ENCODE assay signal across 9 mouse cellular contexts in genomic region chr17:78521361-78522153, GRCm38 (mm10). TPM values are rescaled to one million over a fixed set of nuclear protein-coding genes. Genes with fewer than 3 reads are reported as not detected.
DNase-seq lines count a peak whose midpoint lies in the region; ATAC-seq and TF ChIP-seq lines count a peak whose summit lies in the region.
"Had no signal": no experiment of that assay in that cellular context is flagged by ENCODE, and none has a peak within 500 bp of the region (broad histone marks: within the 10 kb centered on the region; RNA-seq: fewer than 3 reads in every experiment).

No protein-coding gene starts in this region.

- peak; percentile 65 for ATAC-seq in embryonic facial prominence, embryonic 13.5 days (ENCODE audit: insufficient number of reproducible peaks, insufficient read depth, low FRiP score, low TSS enrichment, low read depth)
- ATAC-seq in heart, embryonic 14.5 days (ENCODE audit: insufficient number of reproducible peaks, insufficient read depth, low FRiP score, low read depth) = peak; percentile 37; the same call in 1 of the 2 replicates
- ATAC-seq in midbrain, embryonic 11.5 days (ENCODE audit: low FRiP score) = peak; percentile 90

- no peaks in the 10 kb centered on the region for H3K36me3 ChIP-seq in embryonic facial prominence, embryonic 13.5 days
- no peaks in the 10 kb centered on the region for H3K36me3 ChIP-seq in heart, embryonic 14.5 days (ENCODE audit: control insufficient read depth, insufficient read depth, low read length)
- H3K36me3 ChIP-seq in midbrain, embryonic 11.5 days (ENCODE audit: control insufficient read depth, insufficient read depth, low read length) = no peaks in the 10 kb centered on the region

- peak overlapping the region; percentile 76 for H3K27ac ChIP-seq in embryonic facial prominence, embryonic 13.5 days
- H3K27ac ChIP-seq in heart, embryonic 14.5 days (replicated peaks in 1 of 2; ENCODE audit: control insufficient read depth in 1 of 2, insufficient read depth in 1 of 2, low read depth in 2 of 2, low read length in 2 of 2) = no peak overlapping the region
- peak overlapping the region; percentile 68 for H3K27ac ChIP-seq in midbrain, embryonic 11.5 days (ENCODE audit: low read depth, low read length)
- no peak overlapping the region for H3K27ac ChIP-seq in left cerebral cortex, adult 2 months

- no peak for TF ChIP-seq POLR2A in brain, embryonic 14.5 days (IDR thresholded peaks at IDR 0.05; ENCODE audit: borderline replicate concordance, extremely low read depth, insufficient read depth, insufficient read length, poor library complexity, severe bottlenecking)

- DNase-seq in brain, embryonic 14.5 days (ENCODE audit: low read depth) = peak; percentile 73
- peak; percentile 93 for DNase-seq in midbrain, embryonic 11.5 days (ENCODE audit: low spot score, missing footprints)
- no peak for DNase-seq in right cerebral cortex, postnatal 14 days
- no peak for DNase-seq in left cerebral cortex, adult 2 months (ENCODE audit: extremely low spot score in 1 of 2, low spot score in 2 of 2)
- no peak for DNase-seq in frontal cortex, postnatal 25 days (ENCODE audit: low spot score in 2 of 2)
- DNase-seq in ovary, postnatal 36 days (ENCODE audit: low spot score) = no peak
- DNase-seq: cerebellum, adult 9-11 months had no signal

- no peaks in the 10 kb centered on the region for H3K9me3 ChIP-seq in embryonic facial prominence, embryonic 13.5 days
- H3K9me3 ChIP-seq in heart, embryonic 14.5 days (ENCODE audit: control insufficient read depth, low read length) = no peaks in the 10 kb centered on the region
- no peaks in the 10 kb centered on the region for H3K9me3 ChIP-seq in midbrain, embryonic 11.5 days (ENCODE audit: control insufficient read depth, low read length)

- H3K27me3 ChIP-seq in embryonic facial prominence, embryonic 13.5 days = no peaks in the 10 kb centered on the region
- H3K27me3 ChIP-seq in heart, embryonic 14.5 days (ENCODE audit: control insufficient read depth, insufficient read depth, low read length) = no peaks in the 10 kb centered on the region
- no peaks in the 10 kb centered on the region for H3K27me3 ChIP-seq in midbrain, embryonic 11.5 days (ENCODE audit: control insufficient read depth, insufficient read depth, low read length)

- no peak overlapping the region for H3K4me3 ChIP-seq in embryonic facial prominence, embryonic 13.5 days
- no peak overlapping the region for H3K4me3 ChIP-seq in heart, embryonic 14.5 days (ENCODE audit: control insufficient read depth in 1 of 2, insufficient read depth in 1 of 2, low read depth in 1 of 2, low read length in 2 of 2)
- H3K4me3 ChIP-seq in midbrain, embryonic 11.5 days (ENCODE audit: low read depth, low read length) = no peak overlapping the region
- H3K4me3 ChIP-seq in left cerebral cortex, adult 2 months = no peak overlapping the region

- no peak overlapping the region for H3K9ac ChIP-seq in embryonic facial prominence, embryonic 13.5 days
- H3K9ac ChIP-seq in heart, embryonic 14.5 days (ENCODE audit: low read length) = no peak overlapping the region
- 0 out of 2 replicates have a peak overlapping the region, but pooled peaks have one; percentile 2 for H3K9ac ChIP-seq in midbrain, embryonic 11.5 days (ENCODE audit: low read length)

- H3K4me1 ChIP-seq in embryonic facial prominence, embryonic 13.5 days = peaks cover 24% of the 10 kb centered on the region
- H3K4me1 ChIP-seq in heart, embryonic 14.5 days (ENCODE audit: control insufficient read depth in 2 of 2, insufficient read depth in 2 of 2, low read length in 2 of 2) = peaks cover 0 to 4% of the 10 kb centered on the region in 2 experiments; a peak in 1 of 4 replicates
- H3K4me1 ChIP-seq in midbrain, embryonic 11.5 days (ENCODE audit: control insufficient read depth, insufficient read depth, low read length) = peaks cover 3% of the 10 kb centered on the region

- H3K4me2 ChIP-seq in embryonic facial prominence, embryonic 13.5 days = no peak overlapping the region
- no peak overlapping the region for H3K4me2 ChIP-seq in heart, embryonic 14.5 days (ENCODE audit: low read length)
- no peak overlapping the region for H3K4me2 ChIP-seq in midbrain, embryonic 11.5 days

- 25% methylated on average over 10 of the region's 10 CpGs for WGBS in embryonic facial prominence, embryonic 13.5 days
- 38% methylated on average over 10 of the region's 10 CpGs for WGBS in heart, embryonic 14.5 days
- 20% methylated on average over 10 of the region's 10 CpGs for WGBS in midbrain, embryonic 11.5 days

- intact Hi-C loops in left cerebral cortex, adult 2 months (cut with DNase I) = no loop called here

- no peak for TF ChIP-seq CTCF in brain, embryonic 14.5 days (IDR thresholded peaks at IDR 0.05; ENCODE audit: borderline replicate concordance, extremely low read depth, insufficient read depth, insufficient read length)
- no peak for TF ChIP-seq CTCF in left cerebral cortex, adult 2 months (IDR thresholded peaks at IDR 0.05)

RNA-seq across cellular contexts. Expression of gene Vit, which starts 13.7 kb away (rescaled TPM):
- 11.0 and 13.5 TPM in 2 replicates for polyA plus RNA-seq in brain, embryonic 14.5 days (2012; rRNA removed)
- polyA plus RNA-seq in embryonic facial prominence, embryonic 13.5 days (2015; fragmentation: Nextera tagmentation; extraction: Ambion mirVana) = 1.4 and 1.9 TPM in 2 replicates
- not detected in 2 replicates for polyA plus RNA-seq in heart, embryonic 14.5 days (2014; fragmentation: Nextera tagmentation; extraction: Ambion mirVana)
- polyA plus RNA-seq in midbrain, embryonic 11.5 days (2014; fragmentation: Nextera tagmentation; extraction: Ambion mirVana) = 4.8 and 5.8 TPM in 2 replicates
- 1 to 10 TPM in 1 of 2 experiments, under 1 TPM in 1; 0.91 to 1.7 TPM for total RNA-seq in left cerebral cortex, adult 2 months (2021)

Comparison
In these comparisons a context has a peak if more than half of its experiments do, and no peak if none do; other contexts are left out.
1. DNase-seq: peak in brain, embryonic 14.5 days (single experiment) and midbrain, embryonic 11.5 days (single experiment); none in right cerebral cortex, postnatal 14 days (single experiment), left cerebral cortex, adult 2 months (0 of 2), frontal cortex, postnatal 25 days (0 of 2) and ovary, postnatal 36 days (single experiment).
2. ATAC-seq: peak in every context shown above with its lines; median percentile 90 in midbrain, embryonic 11.5 days; 65 in embryonic facial prominence, embryonic 13.5 days; 37 in heart, embryonic 14.5 days.
3. H3K27ac ChIP-seq: peak in embryonic facial prominence, embryonic 13.5 days (single experiment) and midbrain, embryonic 11.5 days (single experiment); none in heart, embryonic 14.5 days (0 of 2) and left cerebral cortex, adult 2 months (single experiment).